Mouse (Mus musculus): Measurements from ENCODE around the gene Midn. TPM values are rescaled to one million over a fixed set of nuclear protein-coding genes. Genes with fewer than 3 reads are reported as not detected.

Midn gene
- polyA plus RNA-seq, 1 experiment, result 128 TPM

- H3K27me3 ChIP-seq (ENCODE audit: control insufficient read depth, insufficient read depth, low read length), result no peaks in the 10 kb centered on the region
- no peak overlapping the region for H3K4me3 ChIP-seq (ENCODE audit: extremely low read depth, insufficient read depth, insufficient read length)
- WGBS, result 86% methylated on average over 7 of the region's 7 CpGs
- H3K27ac ChIP-seq (ENCODE audit: insufficient read depth, low read length), result peak overlapping the region; percentile 26; the same call in 1 of the 2 replicates
- H3K4me1 ChIP-seq (ENCODE audit: control insufficient read depth, insufficient read depth, insufficient read length), result peaks cover 55% of the 10 kb centered on the region
- peaks cover 46% of the 10 kb centered on the region for H3K36me3 ChIP-seq (ENCODE audit: control insufficient read depth, insufficient read depth, low read length)
- no peak for DNase-seq (ENCODE audit: low read depth in 1 of 2, low spot score in 2 of 2)
- TF ChIP-seq CTCF (IDR thresholded peaks at IDR 0.05; ENCODE audit: extremely low read depth, insufficient read depth, insufficient read length, insufficient replicate concordance), result no peak
Observed at GRCm38 (mm10) chr10:80156752-80157053, 8.6 kb downstream of the Midn start.

GRCm38 (mm10) chr10:80157141-80157929 lies 9.3 kb downstream of the Midn start:
- TF ChIP-seq POLR2A (IDR thresholded peaks at IDR 0.05; ENCODE audit: low read depth, low read length), result no peak
- TF ChIP-seq CTCF (IDR thresholded peaks at IDR 0.05; ENCODE audit: extremely low read depth, insufficient read depth, insufficient read length, insufficient replicate concordance), result no peak

GRCm38 (mm10) chr10:80158307-80158986 lies 10.4 kb downstream of the Midn start:
- Histone ChIP-seq H3K4me1 (ENCODE audit: control insufficient read depth, insufficient read depth, insufficient read length) (peaks cover 58% of the 10 kb centered on the region), H3K27me3 (ENCODE audit: control insufficient read depth, insufficient read depth, low read length) (no peaks in the 10 kb centered on the region), H3K4me3 (ENCODE audit: extremely low read depth, insufficient read depth, insufficient read length) (peak overlapping the region; percentile 49), H3K36me3 (ENCODE audit: control insufficient read depth, insufficient read depth, low read length) (peaks cover 37% of the 10 kb centered on the region), H3K27ac (ENCODE audit: insufficient read depth, low read length) (peak overlapping the region; percentile 99)
- under 1% methylated on average over 18 of the region's 18 CpGs for WGBS
- peak in 1 of 2 experiments; percentile 76 for DNase-seq (ENCODE audit: low read depth in 1 of 2, low spot score in 2 of 2)
- TF ChIP-seq POLR2A (IDR thresholded peaks at IDR 0.05; ENCODE audit: low read depth, low read length) (peak; percentile 77), CTCF (IDR thresholded peaks at IDR 0.05; ENCODE audit: extremely low read depth, insufficient read depth, insufficient read length, insufficient replicate concordance) (no peak)

More at GRCm38 (mm10) chr10:80157141-80157929, 9.3 kb downstream of the Midn start:
- H3K27me3 ChIP-seq (ENCODE audit: control insufficient read depth, insufficient read depth, low read length), result no peaks in the 10 kb centered on the region
- H3K27ac ChIP-seq (ENCODE audit: insufficient read depth, low read length), result peak overlapping the region; percentile 72; the same call in 1 of the 2 replicates
- H3K4me1 ChIP-seq (ENCODE audit: control insufficient read depth, insufficient read depth, insufficient read length), result peaks cover 59% of the 10 kb centered on the region
- DNase-seq (ENCODE audit: low read depth in 1 of 2, low spot score in 2 of 2), result no peak
- 72% methylated on average over 15 of the region's 15 CpGs for WGBS
- peaks cover 43% of the 10 kb centered on the region for H3K36me3 ChIP-seq (ENCODE audit: control insufficient read depth, insufficient read depth, low read length)
- no peak overlapping the region for H3K4me3 ChIP-seq (ENCODE audit: extremely low read depth, insufficient read depth, insufficient read length)

GRCm38 (mm10) chr10:80159021-80159560 lies 11.0 kb downstream of the Midn start:
- H3K4me1 ChIP-seq (ENCODE audit: control insufficient read depth, insufficient read depth, insufficient read length), result peaks cover 60% of the 10 kb centered on the region
- TF ChIP-seq CTCF (IDR thresholded peaks at IDR 0.05; ENCODE audit: extremely low read depth, insufficient read depth, insufficient read length, insufficient replicate concordance) (no peak), POLR2A (IDR thresholded peaks at IDR 0.05; ENCODE audit: low read depth, low read length) (no peak)

GRCm38 (mm10) chr10:80159561-80160454 lies 11.7 kb downstream of the Midn start:
- Histone ChIP-seq H3K27me3 (ENCODE audit: control insufficient read depth, insufficient read depth, low read length) (no peaks in the 10 kb centered on the region), H3K27ac (ENCODE audit: insufficient read depth, low read length) (peak overlapping the region; percentile 99), H3K4me3 (ENCODE audit: extremely low read depth, insufficient read depth, insufficient read length) (peak overlapping the region; percentile 60), H3K36me3 (ENCODE audit: control insufficient read depth, insufficient read depth, low read length) (peaks cover 24% of the 10 kb centered on the region), H3K4me1 (ENCODE audit: control insufficient read depth, insufficient read depth, insufficient read length) (peaks cover 67% of the 10 kb centered on the region)
- under 1% methylated on average over 55 of the region's 55 CpGs for WGBS
- DNase-seq (ENCODE audit: low read depth in 1 of 2, low spot score in 2 of 2), result peak; percentile 99
- TF ChIP-seq CTCF (IDR thresholded peaks at IDR 0.05; ENCODE audit: extremely low read depth, insufficient read depth, insufficient read length, insufficient replicate concordance) (no peak), POLR2A (IDR thresholded peaks at IDR 0.05; ENCODE audit: low read depth, low read length) (peak; percentile 65; the same call in 1 of the 2 replicates)

More at GRCm38 (mm10) chr10:80159021-80159560, 11.0 kb downstream of the Midn start:
- Histone ChIP-seq H3K4me3 (ENCODE audit: extremely low read depth, insufficient read depth, insufficient read length) (peak overlapping the region; percentile 60), H3K36me3 (ENCODE audit: control insufficient read depth, insufficient read depth, low read length) (peaks cover 31% of the 10 kb centered on the region), H3K27ac (ENCODE audit: insufficient read depth, low read length) (peak overlapping the region; percentile 99), H3K27me3 (ENCODE audit: control insufficient read depth, insufficient read depth, low read length) (no peaks in the 10 kb centered on the region)
- 5% methylated on average over 12 of the region's 12 CpGs for WGBS
- peak in 1 of 2 experiments; percentile 74 for DNase-seq (ENCODE audit: low read depth in 1 of 2, low spot score in 2 of 2)

All from spleen, adult 2 months (tissue).